Mouse (Mus musculus): ENCODE data around the gene Cldn11.

Gene Cldn11

GRCm38 (mm10) chr3:31161336-31161735, 11.6 kb downstream of the Cldn11 start:
- no peak for DNase-seq (ENCODE audit: low spot score)

GRCm38 (mm10) chr3:31162860-31163259, 13.1 kb downstream of the Cldn11 start:
- DNase-seq (ENCODE audit: low spot score): no peak

- DNase-seq (ENCODE audit: low spot score): no peak
Measured at GRCm38 (mm10) chr3:31165803-31166202, 16.1 kb downstream of the Cldn11 start.

- DNase-seq (ENCODE audit: low spot score): no peak
Measured at GRCm38 (mm10) chr3:31166365-31166871, 16.7 kb downstream of the Cldn11 start.

- no peak for DNase-seq (ENCODE audit: low spot score)
Measured at GRCm38 (mm10) chr3:31190342-31190741, 40.6 kb downstream of the Cldn11 start.

GRCm38 (mm10) chr3:31191402-31191801, 41.7 kb downstream of the Cldn11 start:
- DNase-seq (ENCODE audit: low spot score): no peak

- no peak for DNase-seq (ENCODE audit: low spot score)
Measured at GRCm38 (mm10) chr3:31199162-31199877, 49.6 kb downstream of the Cldn11 start.

GRCm38 (mm10) chr3:31203947-31204346, 54.2 kb downstream of the Cldn11 start:
- DNase-seq (ENCODE audit: low spot score): no peak

- no peak for DNase-seq (ENCODE audit: low spot score)
Measured at GRCm38 (mm10) chr3:31205167-31205566, 55.4 kb downstream of the Cldn11 start.

- no peak for DNase-seq (ENCODE audit: low spot score)
Measured at GRCm38 (mm10) chr3:31208046-31208445, 58.3 kb downstream of the Cldn11 start.

- no peak for DNase-seq (ENCODE audit: low spot score)
Measured at GRCm38 (mm10) chr3:31208458-31208994, 58.8 kb downstream of the Cldn11 start.

GRCm38 (mm10) chr3:31209001-31209400, 59.3 kb downstream of the Cldn11 start:
- no peak for DNase-seq (ENCODE audit: low spot score)

GRCm38 (mm10) chr3:31212205-31213038, 62.7 kb downstream of the Cldn11 start:
- DNase-seq (ENCODE audit: low spot score): no peak

GRCm38 (mm10) chr3:31213802-31214201, 64.1 kb downstream of the Cldn11 start:
- no peak for DNase-seq (ENCODE audit: low spot score)
